Mouse (Mus musculus): Measurements from ENCODE around the gene Cav2. TPM values are rescaled to one million over a fixed set of nuclear protein-coding genes. Genes with fewer than 3 reads are reported as not detected.

The Cav2 gene
- polyA plus RNA-seq, 1 experiment from 2014 or later: 32.2 TPM

GRCm38 (mm10) chr6:17278366-17278765 lies 2.6 kb upstream of the Cav2 start:
- H3K27ac ChIP-seq: no peak overlapping the region
- no peaks in the 10 kb centered on the region for H3K9me3 ChIP-seq (replicated peaks)
- no peak overlapping the region for H3K9ac ChIP-seq
- peaks cover 6% of the 10 kb centered on the region for H3K27me3 ChIP-seq
- H3K4me3 ChIP-seq (replicated peaks): no peak overlapping the region
- peaks cover 21% of the 10 kb centered on the region for H3K4me1 ChIP-seq
- no peak overlapping the region for H3K4me2 ChIP-seq
- 82% methylated on average over 3 of the region's 3 CpGs for WGBS
- no peaks in the 10 kb centered on the region for H3K36me3 ChIP-seq
- ATAC-seq (replicated peaks; ENCODE audit: low FRiP score): no peak

GRCm38 (mm10) chr6:17281757-17282092 lies 740 bp downstream of the Cav2 start:
- H3K36me3 ChIP-seq: no peaks in the 10 kb centered on the region
- H3K9ac ChIP-seq: no peak overlapping the region
- H3K4me2 ChIP-seq: peak overlapping the region; percentile 91
- H3K27me3 ChIP-seq: peaks cover 6% of the 10 kb centered on the region
- H3K9me3 ChIP-seq (replicated peaks): no peaks in the 10 kb centered on the region
- H3K4me3 ChIP-seq (replicated peaks): peak overlapping the region; percentile 59
- 20% methylated on average over 8 of the region's 8 CpGs for WGBS
- peak overlapping the region; percentile 78 for H3K27ac ChIP-seq
- peaks cover 21% of the 10 kb centered on the region for H3K4me1 ChIP-seq
- no peak; the same call in 1 of the 2 replicates for ATAC-seq (replicated peaks; ENCODE audit: low FRiP score)

- no peak for ATAC-seq (replicated peaks; ENCODE audit: low FRiP score)
Observed at GRCm38 (mm10) chr6:17282159-17282558, 1.2 kb downstream of the Cav2 start.

GRCm38 (mm10) chr6:17283834-17284233 lies 2.8 kb downstream of the Cav2 start:
- no peak for ATAC-seq (replicated peaks; ENCODE audit: low FRiP score)
- no peaks in the 10 kb centered on the region for H3K9me3 ChIP-seq (replicated peaks)
- H3K27me3 ChIP-seq: peaks cover 6% of the 10 kb centered on the region
- no peak overlapping the region for H3K9ac ChIP-seq
- no peak overlapping the region for H3K4me2 ChIP-seq
- WGBS: 80% methylated on average over 3 of the region's 3 CpGs
- no peaks in the 10 kb centered on the region for H3K36me3 ChIP-seq
- peaks cover 21% of the 10 kb centered on the region for H3K4me1 ChIP-seq
- no peak overlapping the region for H3K4me3 ChIP-seq (replicated peaks)
- H3K27ac ChIP-seq: no peak overlapping the region

More at GRCm38 (mm10) chr6:17282159-17282558, 1.2 kb downstream of the Cav2 start:
- Histone ChIP-seq H3K36me3 (no peaks in the 10 kb centered on the region), H3K27ac (peak overlapping the region; percentile 78), H3K27me3 (peaks cover 6% of the 10 kb centered on the region), H3K4me1 (peaks cover 21% of the 10 kb centered on the region), H3K4me3 (replicated peaks) (peak overlapping the region; percentile 59), H3K4me2 (peak overlapping the region; percentile 91), H3K9me3 (replicated peaks) (no peaks in the 10 kb centered on the region), H3K9ac (no peak overlapping the region)
- 30% methylated on average over 5 of the region's 5 CpGs for WGBS

GRCm38 (mm10) chr6:17286381-17286780 lies 5.4 kb downstream of the Cav2 start:
- Histone ChIP-seq H3K9me3 (replicated peaks) (no peaks in the 10 kb centered on the region), H3K4me1 (peaks cover 14% of the 10 kb centered on the region), H3K36me3 (no peaks in the 10 kb centered on the region), H3K4me3 (replicated peaks) (no peak overlapping the region), H3K27ac (peak overlapping the region; percentile 37; the same call in 1 of the 2 replicates), H3K9ac (no peak overlapping the region), H3K27me3 (no peaks in the 10 kb centered on the region), H3K4me2 (no peak overlapping the region)
- 76% methylated on average over 4 of the region's 4 CpGs for whole genome bisulfite sequencing
- ATAC-seq (replicated peaks; ENCODE audit: low FRiP score): no peak

- H3K36me3 ChIP-seq: no peaks in the 10 kb centered on the region
- H3K4me1 ChIP-seq: peaks cover 12% of the 10 kb centered on the region
- 0 out of 2 replicates have a peak overlapping the region, but pooled peaks have one; percentile 13 for H3K27ac ChIP-seq
- no peak overlapping the region for H3K9ac ChIP-seq
- H3K9me3 ChIP-seq (replicated peaks): no peaks in the 10 kb centered on the region
- 39% methylated on average over 5 of the region's 5 CpGs for WGBS
- H3K4me2 ChIP-seq: no peak overlapping the region
- H3K4me3 ChIP-seq (replicated peaks): no peak overlapping the region
- ATAC-seq (replicated peaks; ENCODE audit: low FRiP score): peak; percentile 85
- no peaks in the 10 kb centered on the region for H3K27me3 ChIP-seq
Observed at GRCm38 (mm10) chr6:17295116-17295515, 14.1 kb downstream of the Cav2 start.

GRCm38 (mm10) chr6:17305954-17306601 lies 25.1 kb downstream of the Cav2 start, which contains the start of gene Cav1:
Gene Cav1, plus strand, starts transcription at chr6:17306335.
- peaks cover 15% of the 10 kb centered on the region for H3K27me3 ChIP-seq
- H3K4me3 ChIP-seq (replicated peaks): peak within 1 kb of the TSS; percentile 56
- H3K9me3 ChIP-seq (replicated peaks): no peaks in the 10 kb centered on the region
- H3K27ac ChIP-seq: peak within 1 kb of the TSS; percentile 82
- H3K4me1 ChIP-seq: peaks cover 24% of the 10 kb centered on the region
- H3K4me2 ChIP-seq: peak within 1 kb of the TSS; percentile 95
- peak; percentile 83 for ATAC-seq (replicated peaks; ENCODE audit: low FRiP score)
- H3K36me3 ChIP-seq: no peaks in the 10 kb centered on the region
- under 1% methylated on average over 26 of the region's 26 CpGs for WGBS
- peak within 1 kb of the TSS; percentile 52 for H3K9ac ChIP-seq

- WGBS: 1% methylated on average over 18 of the region's 19 CpGs
- peak; percentile 40 for ATAC-seq (replicated peaks; ENCODE audit: low FRiP score)
Observed at GRCm38 (mm10) chr6:17306602-17307325, 25.8 kb downstream of the Cav2 start.

GRCm38 (mm10) chr6:17307461-17308115 lies 26.6 kb downstream of the Cav2 start:
- WGBS: 4% methylated on average over 31 of the region's 31 CpGs
- ATAC-seq (replicated peaks; ENCODE audit: low FRiP score): peak; percentile 85
- Histone ChIP-seq H3K4me3 (replicated peaks) (peak overlapping the region; percentile 56), H3K4me1 (peaks cover 24% of the 10 kb centered on the region), H3K9ac (0 out of 2 replicates have a peak overlapping the region, but pooled peaks have one; percentile 31), H3K9me3 (replicated peaks) (no peaks in the 10 kb centered on the region), H3K27ac (no peak overlapping the region), H3K4me2 (peak overlapping the region; percentile 95), H3K27me3 (peaks cover 15% of the 10 kb centered on the region), H3K36me3 (no peaks in the 10 kb centered on the region)

More at GRCm38 (mm10) chr6:17306602-17307325, 25.8 kb downstream of the Cav2 start:
- Histone ChIP-seq H3K4me1 (peaks cover 24% of the 10 kb centered on the region), H3K9me3 (replicated peaks) (no peaks in the 10 kb centered on the region), H3K36me3 (no peaks in the 10 kb centered on the region), H3K27ac (peak overlapping the region; percentile 82), H3K9ac (peak overlapping the region; percentile 52), H3K27me3 (peaks cover 15% of the 10 kb centered on the region), H3K4me3 (replicated peaks) (peak overlapping the region; percentile 56), H3K4me2 (peak overlapping the region; percentile 95)

- peak overlapping the region; percentile 95 for H3K4me2 ChIP-seq
- ATAC-seq (replicated peaks; ENCODE audit: low FRiP score): no peak
- peak overlapping the region; percentile 56; the same call in 1 of the 2 replicates for H3K4me3 ChIP-seq (replicated peaks)
- no peak overlapping the region for H3K27ac ChIP-seq
- WGBS: 62% methylated on average over 2 of the region's 2 CpGs
- H3K9ac ChIP-seq: no peak overlapping the region
- no peaks in the 10 kb centered on the region for H3K9me3 ChIP-seq (replicated peaks)
- peaks cover 15% of the 10 kb centered on the region for H3K27me3 ChIP-seq
- no peaks in the 10 kb centered on the region for H3K36me3 ChIP-seq
- H3K4me1 ChIP-seq: peaks cover 24% of the 10 kb centered on the region
Observed at GRCm38 (mm10) chr6:17308661-17309060, 27.7 kb downstream of the Cav2 start.

GRCm38 (mm10) chr6:17309260-17309659 lies 28.3 kb downstream of the Cav2 start:
- WGBS: 79% methylated on average over 2 of the region's 2 CpGs
- peaks cover 24% of the 10 kb centered on the region for H3K4me1 ChIP-seq
- no peak overlapping the region for H3K27ac ChIP-seq
- no peak overlapping the region for H3K4me3 ChIP-seq (replicated peaks)
- no peaks in the 10 kb centered on the region for H3K9me3 ChIP-seq (replicated peaks)
- no peak overlapping the region for H3K9ac ChIP-seq
- no peak overlapping the region for H3K4me2 ChIP-seq
- no peaks in the 10 kb centered on the region for H3K36me3 ChIP-seq
- H3K27me3 ChIP-seq: peaks cover 15% of the 10 kb centered on the region
- no peak for ATAC-seq (replicated peaks; ENCODE audit: low FRiP score)

GRCm38 (mm10) chr6:17314241-17314640 lies 33.3 kb downstream of the Cav2 start:
- WGBS: 86% methylated on average over 2 of the region's 2 CpGs
- H3K9me3 ChIP-seq (replicated peaks): no peaks in the 10 kb centered on the region
- H3K27me3 ChIP-seq: no peaks in the 10 kb centered on the region
- no peak overlapping the region for H3K9ac ChIP-seq
- peaks cover 21% of the 10 kb centered on the region for H3K4me1 ChIP-seq
- no peaks in the 10 kb centered on the region for H3K36me3 ChIP-seq
- H3K4me3 ChIP-seq (replicated peaks): no peak overlapping the region
- H3K27ac ChIP-seq: no peak overlapping the region
- ATAC-seq (replicated peaks; ENCODE audit: low FRiP score): no peak
- H3K4me2 ChIP-seq: no peak overlapping the region
